Mouse (Mus musculus) thymus, postnatal 10 days (tissue): ENCODE data around the gene Syngr4.
"Not testable (repeated sequence)": the region's sequence is repeated elsewhere in the genome, so short reads cannot be mapped to it uniquely, and the experiment has no call there.

ENCODE experiments used
- DNase-seq, 2 experiments: peaks; one replicate each; pipeline ENCODE4 v3.0.0; 2021; ENCODE audit warnings: low spot score in 2 of 2

The Syngr4 gene

DNA sequence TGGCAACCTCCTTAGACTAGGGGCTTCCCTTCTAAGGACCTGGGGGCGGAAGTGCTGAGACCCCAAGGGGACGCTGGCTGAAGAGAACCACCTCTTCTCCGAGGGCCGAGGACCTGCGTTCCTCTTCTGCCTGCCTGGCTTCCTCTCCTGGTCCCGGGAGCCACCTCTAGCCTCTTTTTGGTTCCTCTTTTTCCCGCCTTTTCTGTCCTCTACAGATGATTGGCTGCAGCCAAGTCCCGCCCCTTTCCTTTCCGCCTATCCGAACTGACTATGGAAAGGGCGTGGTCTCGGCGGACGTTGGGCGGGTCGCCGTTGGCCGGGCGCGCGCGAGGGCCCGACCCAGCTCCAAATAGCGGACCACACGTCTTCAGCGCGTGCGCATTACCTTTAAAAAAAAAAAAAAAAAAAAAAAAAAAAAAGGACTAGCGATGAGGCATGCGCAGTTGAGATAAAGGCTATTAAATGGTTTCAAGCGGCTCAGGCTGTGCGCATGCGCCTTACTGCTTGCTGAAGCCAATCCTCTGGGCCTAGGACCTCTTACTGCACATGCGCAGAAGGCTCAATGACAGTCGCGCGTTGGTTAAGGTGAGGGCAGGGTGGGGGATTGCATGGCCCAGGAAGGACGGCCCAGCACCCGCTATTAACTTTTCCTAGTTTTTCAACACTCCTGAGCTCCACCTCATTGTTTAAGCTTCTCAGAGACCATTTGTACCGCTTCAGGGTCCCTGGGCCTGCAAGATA lies at the start of gene Syngr4, which contains the start of gene Tmem143:
TSS of gene Syngr4 (minus strand) at position 198 of the 741 bp plus-strand sequence.
TSS of gene Tmem143 (plus strand) at position 425 of the 741 bp plus-strand sequence.
- DNase-seq, result peak; percentile 92 to 94

DNA sequence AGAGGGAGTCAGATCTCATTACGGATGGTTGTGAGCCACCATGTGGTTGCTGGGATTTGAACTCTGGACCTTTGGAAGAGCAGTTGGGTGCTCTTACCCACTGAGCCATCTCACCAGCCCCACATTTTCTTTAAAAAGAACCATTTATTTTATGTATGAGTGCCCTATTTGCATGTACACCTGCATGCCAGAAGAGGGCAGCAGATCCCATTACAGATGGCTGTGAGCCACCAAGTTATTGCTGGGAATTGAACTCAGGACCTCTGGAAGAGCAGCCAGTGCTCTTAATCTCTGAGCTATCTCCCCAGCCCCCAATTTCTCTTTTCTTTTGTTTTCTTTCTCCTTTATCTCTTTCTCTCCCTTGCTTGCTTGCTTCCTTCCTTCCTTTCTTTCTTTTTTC lies 46.8 kb upstream of the Syngr4 start:
- DNase-seq, result not testable (repeated sequence)

DNA sequence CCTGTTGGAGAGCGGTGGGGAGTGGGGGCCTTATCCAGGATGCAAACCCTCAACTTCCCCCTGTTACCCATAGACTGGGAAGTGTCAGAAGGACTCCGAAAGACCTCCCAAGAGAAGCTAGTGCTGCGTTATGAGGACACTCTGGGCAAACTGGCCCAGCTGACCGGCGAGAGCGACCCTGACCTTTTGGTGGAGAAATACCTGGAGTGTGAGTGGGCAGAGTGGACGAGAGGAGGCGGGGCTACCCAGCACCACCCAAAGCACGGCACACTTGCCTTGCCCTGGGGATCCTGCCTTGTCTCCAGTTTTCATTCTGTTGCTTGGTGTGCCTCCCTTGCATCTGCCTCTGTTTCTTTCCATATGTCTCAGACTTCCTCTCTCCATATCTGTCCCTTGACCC lies 45.5 kb upstream of the Syngr4 start:
- DNase-seq, result no peak

DNA sequence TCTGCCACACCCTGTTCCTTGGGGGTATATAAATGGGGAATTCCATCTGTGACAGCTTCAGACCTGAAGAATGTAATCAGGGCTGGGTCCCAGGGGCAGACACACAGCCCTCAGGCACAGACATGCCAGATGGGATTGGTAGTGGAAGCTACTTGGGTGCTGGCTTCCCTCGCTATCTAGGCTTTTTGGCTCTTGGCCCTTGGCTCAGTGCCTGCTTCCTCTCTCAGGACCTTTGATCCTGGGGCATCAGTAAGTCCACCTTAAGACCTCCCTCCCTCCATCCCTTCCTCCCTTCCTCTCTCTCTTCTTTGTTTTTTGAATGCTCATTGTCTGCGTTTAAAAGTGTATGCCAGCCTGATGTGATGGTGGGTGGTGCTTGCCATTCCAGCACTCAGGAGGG lies 43.3 kb upstream of the Syngr4 start:
- DNase-seq, result no peak

DNA sequence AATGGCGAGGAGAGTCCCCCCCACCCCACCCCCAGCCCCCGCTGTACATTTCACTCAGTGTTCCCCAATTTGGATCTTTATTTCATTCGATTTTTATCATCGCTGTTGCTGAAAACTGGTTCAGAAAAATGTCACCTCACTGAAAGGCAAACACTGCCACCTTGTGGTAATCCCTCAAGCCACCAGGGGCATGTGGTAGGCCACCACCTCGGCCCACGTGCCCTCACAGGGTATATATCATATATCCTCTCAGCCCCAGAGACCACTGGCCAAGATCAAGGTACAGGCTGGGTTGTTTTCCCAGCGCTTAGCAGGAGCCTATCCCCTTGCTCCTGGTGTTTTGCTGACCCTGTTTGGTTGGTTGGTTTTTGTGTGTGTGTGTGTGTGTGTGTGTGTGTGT lies 38.6 kb upstream of the Syngr4 start:
- peak; percentile 57 to 82 for DNase-seq

DNA sequence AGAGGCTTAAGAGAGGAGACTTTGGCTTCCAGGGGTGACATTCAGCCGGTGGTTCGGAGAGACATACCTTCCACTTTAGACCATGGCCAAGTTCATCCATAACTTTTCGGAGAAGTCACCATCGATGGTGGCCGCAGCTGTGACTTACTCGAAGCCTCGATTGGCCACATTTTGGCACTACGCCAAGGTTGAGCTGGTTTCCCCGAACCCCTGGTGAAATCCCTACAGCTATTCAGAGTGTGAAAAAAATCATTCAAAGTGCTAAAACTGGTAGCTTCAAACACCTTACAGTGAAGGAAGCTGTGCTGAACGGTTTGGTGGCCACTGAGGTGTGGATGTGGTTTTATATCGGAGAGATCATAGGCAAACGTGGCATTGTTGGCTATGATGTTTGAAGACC lies 37.3 kb upstream of the Syngr4 start:
- not testable (repeated sequence) for DNase-seq

DNA sequence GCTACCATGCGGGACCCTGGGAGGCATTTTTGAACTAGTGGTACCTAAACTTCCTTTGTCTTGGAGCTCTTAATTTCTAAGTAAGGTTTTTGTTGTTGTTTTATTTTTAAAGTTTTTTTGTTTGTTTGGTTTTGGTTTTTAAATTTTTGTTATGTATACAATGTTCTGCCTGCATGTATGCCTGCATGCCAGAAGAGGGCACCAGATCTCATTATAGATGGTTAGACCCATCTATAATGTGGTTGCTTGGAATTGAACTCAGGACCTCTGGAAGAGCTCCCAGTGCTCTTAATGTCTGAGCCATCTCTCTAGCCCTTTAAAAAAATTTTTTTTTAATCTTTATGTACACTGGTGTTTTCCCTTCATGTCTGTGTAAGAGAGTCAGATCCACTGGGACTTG lies 33.2 kb upstream of the Syngr4 start:
- DNase-seq, result no peak

DNA sequence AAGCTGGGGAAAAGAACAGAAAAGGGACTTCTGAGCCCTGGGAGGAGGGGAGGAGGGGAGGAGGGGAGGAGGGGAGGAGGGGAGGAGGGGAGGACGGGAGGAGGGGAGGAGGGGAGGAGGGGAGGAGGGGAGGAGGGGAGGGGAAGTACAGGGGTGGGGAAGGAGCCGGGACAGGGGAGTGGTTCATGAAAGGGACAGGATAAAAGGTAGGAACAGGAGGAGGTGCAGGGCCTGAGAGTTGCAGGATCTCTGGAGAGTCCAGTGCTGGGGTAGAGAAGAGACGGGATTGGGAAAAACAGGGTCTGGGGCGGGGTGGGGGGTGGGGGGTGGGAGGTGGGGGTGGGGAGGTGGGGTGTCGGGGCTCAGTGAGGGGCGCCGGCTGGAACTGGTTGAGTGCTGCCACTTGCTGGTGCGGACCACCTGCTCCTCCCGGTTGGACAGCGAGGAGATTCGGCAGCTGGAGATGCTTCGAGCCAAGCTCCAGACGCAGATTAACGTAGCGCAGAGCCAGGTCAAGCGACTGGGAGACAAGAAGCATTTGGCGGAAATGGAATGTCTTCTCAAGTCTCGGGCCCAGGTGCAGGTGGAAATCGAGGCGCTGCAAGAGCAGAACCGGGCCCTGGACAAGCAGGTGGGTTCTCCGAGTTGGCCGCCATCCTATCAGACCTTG lies 32.2 kb upstream of the Syngr4 start:
- DNase-seq, result no peak

DNA sequence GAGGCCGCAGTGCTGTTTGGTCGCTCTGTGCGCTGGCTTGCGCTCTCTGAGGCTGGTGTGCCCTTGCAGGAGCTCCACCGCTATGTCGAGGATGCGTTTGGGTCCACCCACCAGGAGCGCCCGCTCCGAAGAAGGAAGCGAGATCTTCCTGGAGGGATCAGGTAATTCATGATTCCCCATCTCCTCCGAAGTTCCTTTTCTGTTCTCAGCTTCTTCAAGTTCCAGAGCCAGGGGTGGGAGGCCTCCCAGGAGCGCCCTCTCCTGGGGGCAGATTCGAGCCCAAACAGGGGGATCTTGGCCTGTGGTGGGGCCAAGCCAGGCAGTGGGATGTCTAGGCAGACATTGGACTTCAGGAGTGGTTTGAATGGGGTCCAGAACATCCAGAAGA lies 27.9 kb upstream of the Syngr4 start:
- peak; percentile 55 to 73 for DNase-seq

DNA sequence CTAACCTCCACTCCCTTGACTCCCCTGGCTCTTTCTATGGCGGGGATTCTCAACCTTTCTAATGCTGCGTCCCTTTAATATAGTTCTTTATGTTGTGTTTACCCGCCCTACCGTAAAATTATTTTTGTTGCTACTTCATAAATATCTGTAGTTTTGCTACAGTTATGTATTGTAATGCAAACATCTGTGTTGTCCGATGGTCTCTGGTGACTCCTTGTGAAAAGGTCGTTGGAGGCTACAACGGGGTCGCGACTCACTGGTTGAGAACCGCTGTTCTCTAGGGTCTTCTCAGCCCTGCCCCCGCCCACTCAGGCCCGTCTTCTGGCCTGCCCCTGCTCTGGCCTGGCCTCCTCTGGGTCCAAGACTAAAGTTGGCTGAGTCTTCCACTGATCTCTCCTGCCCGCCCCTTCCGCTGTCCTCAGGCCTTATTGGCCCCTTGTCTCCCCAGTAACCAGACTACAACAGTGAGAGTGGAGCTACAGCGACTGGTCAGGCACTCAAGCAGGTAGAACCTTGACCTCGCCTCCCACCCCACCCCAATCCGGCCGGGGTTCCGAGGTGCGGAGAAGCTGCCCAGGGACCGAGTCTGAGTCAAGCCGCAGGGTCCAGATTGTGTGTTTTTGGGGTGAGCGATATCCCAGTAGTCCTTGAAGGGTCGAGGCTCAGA lies 27.4 kb upstream of the Syngr4 start, which contains the start of gene Ccdc114:
TSS of gene Ccdc114 (plus strand) at position 311 of the 667 bp plus-strand sequence.
- DNase-seq, result peak in 1 of 2 experiments; percentile 50

DNA sequence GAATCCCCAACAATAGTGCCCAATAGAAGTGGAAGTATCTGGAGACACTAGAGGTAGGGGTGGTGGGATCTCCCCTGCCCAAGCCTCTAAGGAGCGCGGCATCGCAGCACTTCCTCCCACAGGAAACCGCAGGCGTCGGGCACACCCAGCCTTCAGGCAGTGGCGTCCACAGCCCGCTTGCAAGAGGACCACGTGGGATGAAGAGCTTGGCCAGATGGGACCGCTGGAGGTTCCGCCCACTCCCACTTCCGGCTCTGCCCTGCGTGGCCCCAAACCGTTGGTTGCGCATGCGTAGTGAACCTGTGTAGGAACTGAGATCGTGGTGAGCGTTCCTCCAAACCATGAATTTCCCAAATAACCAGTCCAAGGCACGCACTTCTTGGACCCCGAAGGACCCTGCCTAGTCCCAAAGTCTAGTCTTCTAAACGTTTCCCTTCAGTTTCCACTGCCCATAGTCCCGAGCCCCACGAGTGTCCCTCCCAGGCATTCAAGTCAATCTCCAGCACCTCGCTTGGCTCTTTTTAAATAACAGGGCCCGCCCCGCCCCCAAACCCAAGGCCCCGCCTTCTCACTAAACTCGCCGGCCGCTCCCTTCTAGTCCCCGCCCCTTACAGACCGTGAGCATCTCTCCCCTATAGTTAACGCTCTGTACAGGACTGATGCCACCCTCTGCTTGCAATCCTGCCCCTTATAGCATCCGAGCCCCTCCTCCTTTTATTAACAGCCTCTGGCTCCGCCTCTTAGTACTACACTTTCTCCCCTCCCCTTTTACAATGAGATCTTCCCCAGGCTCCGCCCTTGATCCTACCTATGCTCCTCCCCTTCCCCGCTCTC lies 26.6 kb upstream of the Syngr4 start:
- DNase-seq, result peak; percentile 94

DNA sequence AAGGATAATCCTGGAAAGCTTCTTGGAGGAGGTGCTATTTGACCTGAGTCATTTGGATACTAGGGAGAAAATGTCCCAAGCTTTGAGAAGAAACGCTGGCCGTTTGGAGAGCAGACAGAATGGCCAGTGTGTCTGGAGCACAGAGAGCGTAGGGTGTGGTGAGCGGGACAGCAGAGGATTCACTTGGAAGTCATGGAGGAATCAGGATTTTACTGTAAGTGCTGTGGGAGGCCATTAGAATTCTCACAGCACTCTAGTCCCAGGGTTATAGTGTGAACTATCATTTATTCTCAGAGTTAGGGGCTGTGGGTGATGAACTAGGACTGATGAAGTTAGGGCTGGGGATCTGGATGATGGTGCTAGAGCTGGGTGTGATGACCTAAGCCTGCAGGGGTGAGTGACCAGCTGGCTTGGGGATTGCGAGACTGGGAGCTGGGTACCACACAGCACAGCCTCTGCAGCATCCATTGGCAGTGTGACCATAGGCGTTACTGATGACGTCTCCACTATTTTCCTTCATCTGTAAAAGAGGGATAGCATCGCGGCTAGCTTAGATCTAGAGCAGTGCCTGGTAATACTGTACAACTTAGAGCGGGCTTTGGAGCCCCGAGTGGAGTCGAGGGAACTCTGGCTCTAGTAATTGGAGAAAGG lies 25.6 kb upstream of the Syngr4 start:
- no peak for DNase-seq

DNA sequence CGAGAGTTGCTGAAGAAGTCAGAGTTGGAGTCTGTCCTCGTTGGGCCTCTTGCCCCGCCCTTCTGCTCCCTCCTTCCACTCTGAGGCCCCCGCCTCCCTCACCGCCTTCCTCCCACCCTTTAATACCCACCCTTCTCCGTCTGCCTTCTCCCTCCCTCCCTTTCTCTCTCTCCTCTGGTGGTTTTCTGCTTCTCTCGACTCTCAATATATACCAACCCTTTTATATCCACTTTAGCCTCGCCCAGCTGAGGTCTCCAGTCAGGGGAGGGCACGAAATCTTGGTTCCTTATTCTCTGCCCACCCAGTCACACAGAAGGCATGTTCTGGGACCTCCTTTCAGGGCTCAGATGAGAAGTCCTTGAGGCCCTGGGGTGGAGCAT lies 24.7 kb upstream of the Syngr4 start, which contains the start of gene Emp3:
TSS of gene Emp3 (minus strand) at position 163 of the 380 bp plus-strand sequence.
- DNase-seq, result peak; percentile 68 to 71

DNA sequence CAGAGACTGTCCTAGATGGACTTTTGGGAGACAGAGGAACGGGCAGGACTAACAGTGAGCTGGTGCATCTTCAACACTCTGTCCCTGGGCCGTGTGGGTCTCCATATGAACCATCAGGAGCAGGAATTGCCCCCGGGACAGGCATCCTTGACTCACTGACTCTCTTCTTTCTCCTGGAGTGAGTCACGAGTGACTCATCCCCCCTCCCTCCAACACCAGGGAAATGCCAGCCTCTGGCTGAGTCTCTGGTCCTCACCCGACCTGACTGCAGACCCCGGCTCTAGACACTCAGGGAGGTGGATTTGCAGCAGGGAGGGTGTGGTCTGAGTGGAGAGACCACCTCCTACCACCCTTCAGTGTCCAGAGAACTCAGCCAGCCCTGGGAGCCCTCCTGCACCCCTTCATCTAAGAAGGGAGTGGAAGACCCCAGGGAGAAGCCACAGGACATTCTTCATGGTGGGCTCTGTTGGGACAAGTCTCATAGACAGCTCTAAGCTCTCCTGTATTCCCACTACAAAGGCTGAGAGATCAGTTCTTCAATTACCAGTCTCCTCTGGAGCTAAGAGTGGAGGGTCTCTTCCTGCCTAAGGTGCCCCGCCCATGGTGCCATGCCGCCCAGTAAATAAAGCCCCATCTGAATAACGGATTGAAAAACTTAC lies 24.2 kb upstream of the Syngr4 start:
- peak; percentile 26 to 28 for DNase-seq

DNA sequence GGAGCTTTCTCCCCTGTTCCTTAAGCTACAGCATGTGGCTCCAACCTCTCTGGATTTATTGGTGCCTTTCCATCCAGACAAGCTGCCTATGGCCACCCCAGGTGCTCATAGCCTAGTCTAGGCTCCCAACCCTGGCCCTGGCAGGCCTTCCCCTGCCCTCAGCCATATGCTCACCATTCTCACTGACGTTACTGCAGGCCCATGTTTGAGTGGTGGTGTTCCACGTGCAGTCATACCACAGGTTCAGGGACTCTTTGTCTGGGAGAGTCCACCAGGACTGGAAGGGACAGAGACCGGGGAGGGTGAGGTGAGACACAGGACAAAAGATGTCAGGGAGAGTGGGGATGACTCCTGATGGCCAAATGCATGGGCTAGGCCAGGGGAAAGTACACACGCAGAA lies 23.2 kb upstream of the Syngr4 start:
- DNase-seq, result no peak

DNA sequence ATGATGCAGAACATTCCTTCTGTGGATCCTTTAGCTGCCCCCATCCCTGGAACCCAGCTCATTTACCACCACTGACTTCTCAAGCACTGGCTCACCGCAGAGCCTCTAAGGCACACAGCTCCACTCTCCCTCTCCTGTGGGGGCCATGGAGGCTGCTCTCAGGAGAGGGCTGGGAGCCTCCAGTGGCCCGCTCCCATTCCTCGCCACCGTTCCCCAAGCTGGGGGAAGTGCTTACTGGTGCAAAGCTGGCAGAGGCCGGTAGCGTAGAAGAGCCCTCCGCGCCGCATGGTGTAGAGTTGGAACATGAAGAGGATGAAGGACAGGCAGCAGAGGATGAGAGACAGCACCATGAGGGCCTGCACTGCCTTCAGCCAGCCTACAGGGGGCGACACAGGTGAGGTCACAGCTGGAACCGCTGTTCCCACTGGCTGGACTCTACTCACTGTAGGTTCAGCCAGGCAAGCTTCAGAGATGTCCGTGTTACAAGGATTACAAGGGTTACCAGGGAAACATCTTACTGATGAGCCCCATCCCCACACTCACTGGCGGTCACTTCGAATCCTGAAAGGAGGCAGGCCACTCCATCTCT lies 22.7 kb upstream of the Syngr4 start:
- DNase-seq, result peak; percentile 26 to 41

DNA sequence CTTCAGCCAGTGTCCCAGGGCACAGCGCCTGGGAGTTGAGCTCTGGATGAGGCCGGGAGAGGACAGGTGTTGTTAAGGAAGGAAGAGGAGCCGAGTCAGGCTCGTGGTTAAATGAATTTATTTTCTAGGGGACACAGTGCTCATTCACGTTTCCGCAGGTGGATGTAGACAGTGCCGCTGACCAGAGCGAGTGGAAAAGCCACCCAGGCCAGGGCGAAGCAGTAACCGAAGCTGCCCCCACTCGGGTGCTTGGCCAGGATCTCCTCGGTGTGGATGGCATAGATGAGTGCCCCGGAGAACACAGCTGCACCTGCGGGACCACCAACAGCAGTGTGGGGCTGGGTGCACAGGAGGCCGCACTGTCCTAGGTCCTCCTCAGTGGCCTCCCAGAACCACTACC lies 21.4 kb upstream of the Syngr4 start:
- peak in 1 of 2 experiments; percentile 21 for DNase-seq

DNA sequence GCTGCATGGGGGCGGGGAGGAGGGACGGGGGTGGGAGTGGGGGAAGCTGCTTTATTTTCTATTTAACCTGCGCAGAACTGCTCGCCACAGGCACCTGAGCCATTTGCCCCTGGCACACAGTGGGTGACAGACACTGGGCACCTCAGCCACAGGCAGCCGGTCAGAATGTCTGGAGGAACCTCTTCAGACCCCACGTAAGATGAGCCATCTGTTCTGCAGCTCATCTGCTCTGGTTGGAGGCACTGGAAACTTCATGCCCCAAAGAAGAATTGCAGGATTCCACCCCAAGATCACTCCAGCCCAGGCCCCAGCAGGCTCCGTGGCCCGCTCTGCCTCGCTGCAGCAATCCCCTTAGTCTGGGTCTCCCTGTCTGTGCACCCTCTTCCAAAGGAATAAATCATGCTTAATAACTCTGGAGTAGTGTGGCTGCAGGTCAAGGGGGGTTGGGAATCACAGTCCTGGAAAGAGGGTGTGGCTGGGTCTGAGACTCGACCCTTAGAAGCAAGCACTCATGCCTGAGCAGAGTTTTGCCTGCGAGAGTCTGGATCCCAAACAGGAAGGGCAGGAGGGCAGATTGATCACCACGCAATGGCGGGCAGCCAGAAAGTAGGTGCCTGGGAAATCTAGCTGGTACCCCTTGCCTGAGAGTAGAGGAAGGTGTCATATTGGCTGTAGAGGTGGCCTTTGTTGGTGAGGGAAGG lies 20.6 kb upstream of the Syngr4 start:
- DNase-seq, result peak in 1 of 2 experiments; percentile 23
